Mouse (Mus musculus): ENCODE data around the gene Dab1. TPM values are rescaled to one million over a fixed set of nuclear protein-coding genes. Genes with fewer than 3 reads are reported as not detected.

Gene Dab1
- polyA plus RNA-seq, 1 experiment from 2014 or later, result 114 TPM

DNA sequence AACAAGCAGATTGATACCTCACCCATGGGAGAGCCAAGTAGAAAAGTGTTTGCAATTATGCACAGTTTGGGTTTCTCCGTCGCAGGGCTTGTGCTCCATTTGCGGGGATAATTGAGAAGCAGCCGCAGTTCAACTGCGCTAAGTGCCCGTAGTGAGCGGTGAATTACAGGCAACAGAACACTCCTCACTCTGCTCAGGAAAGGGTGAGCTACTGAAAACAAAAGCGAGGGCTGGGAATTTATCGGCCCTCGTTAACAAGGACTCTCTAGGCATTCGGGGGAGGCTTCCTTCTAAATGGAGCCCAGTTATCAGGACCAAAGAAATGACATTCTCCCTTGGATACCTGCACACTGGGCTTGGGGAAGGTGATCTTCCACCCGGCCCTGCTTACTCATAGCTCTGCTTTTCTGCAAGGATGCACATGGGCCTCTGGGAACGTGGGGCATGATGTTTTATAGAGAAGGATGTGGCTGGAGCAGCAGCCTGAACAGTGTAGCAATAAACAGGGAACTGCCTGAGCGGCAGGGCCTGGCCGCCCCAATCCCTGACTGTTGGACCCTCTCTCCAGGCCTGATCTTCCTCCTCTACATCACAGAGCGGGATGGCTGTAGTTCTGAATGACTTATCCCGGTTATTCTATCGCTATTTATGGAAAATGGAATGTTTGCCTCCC lies 1067.1 kb downstream of the Dab1 start:
- H3K4me1 ChIP-seq (replicated peaks), result peaks cover 45% of the 10 kb centered on the region
- peak overlapping the region; percentile 52 for H3K27ac ChIP-seq
- peaks cover 10% of the 10 kb centered on the region for H3K36me3 ChIP-seq
- WGBS, result 59% methylated on average over 18 of the region's 18 CpGs
- no peak overlapping the region for H3K9ac ChIP-seq (replicated peaks)
- no peak overlapping the region for H3K4me3 ChIP-seq (replicated peaks)
- no peaks in the 10 kb centered on the region for H3K9me3 ChIP-seq
- no peaks in the 10 kb centered on the region for H3K27me3 ChIP-seq
- no peak overlapping the region for H3K4me2 ChIP-seq (replicated peaks)
- ATAC-seq, result no peak; the same call in 1 of the 2 replicates

DNA sequence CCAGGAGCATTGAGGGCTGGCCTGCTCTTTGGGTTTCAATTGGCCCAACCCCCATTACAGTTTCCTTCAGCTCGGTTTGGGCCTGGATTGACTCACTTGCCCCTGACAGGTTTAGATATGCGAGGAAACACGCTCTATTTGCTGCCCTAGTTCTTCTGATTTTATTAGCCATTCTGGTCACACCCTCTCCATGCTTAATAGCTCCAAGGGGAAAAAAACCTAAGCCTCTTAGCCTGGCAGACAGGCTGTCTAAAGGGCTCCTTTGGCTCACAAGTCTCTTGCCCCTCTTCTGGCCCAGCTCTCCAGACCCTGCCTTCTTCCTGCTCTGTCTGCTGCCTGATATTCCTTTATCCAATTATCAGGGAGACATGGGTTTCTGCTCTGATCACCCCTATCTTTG lies 1069.9 kb downstream of the Dab1 start:
- H3K9ac ChIP-seq (replicated peaks), result no peak overlapping the region
- no peak overlapping the region for H3K4me2 ChIP-seq (replicated peaks)
- H3K27ac ChIP-seq, result peak overlapping the region; percentile 27
- H3K4me1 ChIP-seq (replicated peaks), result peaks cover 48% of the 10 kb centered on the region
- peak; percentile 78 for ATAC-seq
- H3K36me3 ChIP-seq, result peaks cover 4% of the 10 kb centered on the region; the same call in 1 of the 2 replicates
- H3K9me3 ChIP-seq, result no peaks in the 10 kb centered on the region
- H3K4me3 ChIP-seq (replicated peaks), result no peak overlapping the region
- WGBS, result 8% methylated on average over 3 of the region's 3 CpGs
- no peaks in the 10 kb centered on the region for H3K27me3 ChIP-seq

DNA sequence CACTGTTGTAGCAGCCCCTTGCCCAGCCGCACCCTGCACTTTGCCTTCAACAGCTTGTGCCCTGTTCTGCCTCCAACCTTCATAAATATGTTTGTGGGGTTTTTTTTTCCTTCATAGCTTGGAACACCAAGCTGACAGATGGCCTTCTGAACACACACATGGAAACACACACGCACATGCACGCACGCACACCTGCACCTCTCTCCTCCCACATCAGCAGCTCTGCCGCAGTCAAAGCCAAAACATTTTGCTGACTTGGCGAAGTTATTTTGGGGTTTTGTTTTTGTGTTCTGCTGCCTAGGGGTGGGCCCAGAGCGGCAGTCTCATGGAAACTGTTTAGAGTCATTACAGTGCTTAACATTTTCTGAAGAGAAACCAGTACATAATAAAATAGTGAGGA lies 1071.9 kb downstream of the Dab1 start:
- ATAC-seq, result no peak

GRCm38 (mm10) chr4:104694188-104694587 lies 1075.0 kb downstream of the Dab1 start:
- H3K9ac ChIP-seq (replicated peaks), result no peak overlapping the region
- H3K27me3 ChIP-seq, result no peaks in the 10 kb centered on the region
- H3K4me1 ChIP-seq (replicated peaks), result peaks cover 34% of the 10 kb centered on the region
- H3K27ac ChIP-seq, result peak overlapping the region; percentile 3; the same call in 1 of the 2 replicates
- H3K4me2 ChIP-seq (replicated peaks), result no peak overlapping the region
- no peaks in the 10 kb centered on the region for H3K9me3 ChIP-seq
- ATAC-seq, result peak; percentile 58
- peaks cover 4% of the 10 kb centered on the region; the same call in 1 of the 2 replicates for H3K36me3 ChIP-seq
- 67% methylated on average over 11 of the region's 11 CpGs for WGBS
- H3K4me3 ChIP-seq (replicated peaks), result no peak overlapping the region

More for the DNA sequence above, 1071.9 kb downstream of the Dab1 start:
- peaks cover 4% of the 10 kb centered on the region; the same call in 1 of the 2 replicates for H3K36me3 ChIP-seq
- 92% methylated on average over 7 of the region's 7 CpGs for WGBS
- peaks cover 46% of the 10 kb centered on the region for H3K4me1 ChIP-seq (replicated peaks)
- H3K9me3 ChIP-seq, result no peaks in the 10 kb centered on the region
- H3K4me2 ChIP-seq (replicated peaks), result no peak overlapping the region
- no peak overlapping the region for H3K27ac ChIP-seq
- no peaks in the 10 kb centered on the region for H3K27me3 ChIP-seq
- no peak overlapping the region for H3K4me3 ChIP-seq (replicated peaks)
- H3K9ac ChIP-seq (replicated peaks), result no peak overlapping the region

DNA sequence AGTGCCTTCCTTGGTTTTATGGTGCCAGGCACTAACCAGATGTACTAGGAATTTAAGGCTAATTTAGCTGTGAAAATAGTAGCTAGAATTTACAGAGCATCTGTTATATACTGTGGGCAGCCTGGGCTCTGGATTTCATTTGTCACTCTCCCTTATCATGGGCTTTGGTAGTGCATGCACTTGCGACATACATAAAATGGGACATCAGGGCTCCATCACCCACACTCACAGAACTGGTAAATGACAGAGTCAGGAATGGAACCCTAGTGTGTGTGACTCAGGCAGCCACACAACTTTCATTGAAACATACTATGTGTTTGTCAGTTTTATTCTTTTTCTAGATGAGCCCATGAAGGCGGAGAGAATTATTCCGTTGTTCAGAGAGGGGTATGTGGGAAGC lies 1077.4 kb downstream of the Dab1 start:
- Histone ChIP-seq H3K4me3 (replicated peaks) (no peak overlapping the region), H3K9me3 (no peaks in the 10 kb centered on the region), H3K4me1 (replicated peaks) (peaks cover 23% of the 10 kb centered on the region), H3K9ac (replicated peaks) (no peak overlapping the region), H3K27ac (0 out of 2 replicates have a peak overlapping the region, but pooled peaks have one; percentile 3), H3K27me3 (no peaks in the 10 kb centered on the region), H3K36me3 (no peaks in the 10 kb centered on the region), H3K4me2 (replicated peaks) (no peak overlapping the region)
- WGBS, result 95% methylated on average over 3 of the region's 3 CpGs
- no peak for ATAC-seq

DNA sequence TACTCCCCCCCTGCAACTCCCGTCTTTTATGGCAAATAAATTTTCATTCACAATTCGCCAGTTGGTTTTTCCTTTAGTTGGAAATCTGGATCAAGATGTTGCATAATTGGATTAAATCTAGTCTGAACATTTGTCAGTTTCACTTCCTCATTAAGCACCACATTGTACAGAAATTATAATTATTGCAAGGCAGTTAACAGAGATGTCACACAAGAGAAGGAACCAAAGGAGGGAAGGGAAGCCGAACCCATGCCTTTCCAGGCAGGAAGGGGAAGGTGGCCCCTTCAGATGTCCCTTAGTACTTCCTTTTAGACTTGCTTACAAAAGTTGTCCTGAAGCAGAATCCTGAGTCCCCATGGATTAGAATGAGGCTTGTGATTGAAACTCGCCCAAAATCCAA lies 1078.5 kb downstream of the Dab1 start:
- Histone ChIP-seq H3K27me3 (no peaks in the 10 kb centered on the region), H3K4me1 (replicated peaks) (peaks cover 23% of the 10 kb centered on the region), H3K9ac (replicated peaks) (no peak overlapping the region), H3K4me2 (replicated peaks) (no peak overlapping the region), H3K4me3 (replicated peaks) (no peak overlapping the region), H3K27ac (no peak overlapping the region; the same call in 1 of the 2 replicates), H3K9me3 (no peaks in the 10 kb centered on the region), H3K36me3 (no peaks in the 10 kb centered on the region)
- no peak for ATAC-seq
- 81% methylated on average over 4 of the region's 4 CpGs for WGBS

DNA sequence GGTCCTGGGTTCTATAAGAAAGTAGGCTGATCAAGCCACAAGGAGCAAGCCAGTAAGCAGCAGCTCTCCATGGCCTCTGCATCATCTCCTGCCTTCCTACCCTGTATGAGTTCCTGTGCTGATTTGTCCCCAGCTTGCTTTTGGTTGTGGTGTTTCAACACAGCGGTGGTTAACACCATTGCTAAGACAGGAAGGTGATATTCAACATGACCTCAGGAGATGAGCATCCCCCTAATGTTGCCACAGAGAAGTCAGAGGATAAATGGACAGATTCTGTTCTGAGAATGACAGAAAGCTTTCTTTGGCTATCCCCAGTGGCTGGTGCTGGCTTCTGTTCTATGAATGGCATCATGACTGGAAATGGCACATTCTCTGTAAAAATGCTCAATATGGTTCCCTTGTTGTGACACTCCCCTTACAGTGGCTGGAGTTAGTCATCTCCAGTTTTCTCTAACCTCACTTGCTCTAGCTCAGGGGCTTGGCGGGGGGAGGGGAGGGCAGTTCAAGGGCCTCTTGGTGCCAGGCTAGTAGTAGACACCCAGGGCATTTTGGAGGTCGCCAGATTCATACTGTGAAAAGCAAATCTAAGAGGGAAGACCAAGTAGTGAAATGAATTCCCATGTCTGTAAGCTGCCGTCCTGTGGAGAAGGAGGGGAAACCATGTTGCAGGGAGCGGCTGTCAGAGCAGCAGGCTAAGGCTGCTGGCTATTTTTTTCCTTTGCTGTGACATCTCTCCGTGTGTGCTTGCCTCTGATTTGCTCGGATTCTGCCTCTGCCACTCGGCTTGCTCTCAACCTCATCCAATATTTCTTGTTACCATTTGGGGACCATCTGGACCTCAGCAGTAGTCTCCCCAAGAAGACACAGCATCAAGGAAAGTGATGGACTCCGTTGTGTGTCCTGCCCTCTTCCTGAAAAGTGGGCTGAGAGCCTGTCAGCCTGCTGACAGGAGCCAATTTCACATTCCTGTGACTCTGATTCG lies 1086.8 kb downstream of the Dab1 start:
- Histone ChIP-seq H3K4me2 (replicated peaks) (no peak overlapping the region), H3K27me3 (peaks cover 6% of the 10 kb centered on the region; the same call in 1 of the 2 replicates), H3K9ac (replicated peaks) (no peak overlapping the region), H3K27ac (peak overlapping the region; percentile 3; the same call in 1 of the 2 replicates), H3K9me3 (no peaks in the 10 kb centered on the region), H3K4me1 (replicated peaks) (peaks cover 18% of the 10 kb centered on the region), H3K4me3 (replicated peaks) (no peak overlapping the region), H3K36me3 (no peaks in the 10 kb centered on the region)
- 49% methylated on average over 10 of the region's 10 CpGs for WGBS
- ATAC-seq, result peak; percentile 27; the same call in 1 of the 2 replicates

- no peak overlapping the region for H3K4me3 ChIP-seq (replicated peaks)
- H3K9ac ChIP-seq (replicated peaks), result no peak overlapping the region
- H3K36me3 ChIP-seq, result no peaks in the 10 kb centered on the region
- H3K27ac ChIP-seq, result no peak overlapping the region
- H3K27me3 ChIP-seq, result peaks cover 6% of the 10 kb centered on the region; the same call in 1 of the 2 replicates
- 85% methylated on average over 15 of the region's 15 CpGs for WGBS
- H3K9me3 ChIP-seq, result no peaks in the 10 kb centered on the region
- peaks cover 5% of the 10 kb centered on the region; the same call in 1 of the 2 replicates for H3K4me1 ChIP-seq (replicated peaks)
- ATAC-seq, result no peak
- no peak overlapping the region for H3K4me2 ChIP-seq (replicated peaks)
Observed at GRCm38 (mm10) chr4:104712338-104713083, 1093.4 kb downstream of the Dab1 start.

DNA sequence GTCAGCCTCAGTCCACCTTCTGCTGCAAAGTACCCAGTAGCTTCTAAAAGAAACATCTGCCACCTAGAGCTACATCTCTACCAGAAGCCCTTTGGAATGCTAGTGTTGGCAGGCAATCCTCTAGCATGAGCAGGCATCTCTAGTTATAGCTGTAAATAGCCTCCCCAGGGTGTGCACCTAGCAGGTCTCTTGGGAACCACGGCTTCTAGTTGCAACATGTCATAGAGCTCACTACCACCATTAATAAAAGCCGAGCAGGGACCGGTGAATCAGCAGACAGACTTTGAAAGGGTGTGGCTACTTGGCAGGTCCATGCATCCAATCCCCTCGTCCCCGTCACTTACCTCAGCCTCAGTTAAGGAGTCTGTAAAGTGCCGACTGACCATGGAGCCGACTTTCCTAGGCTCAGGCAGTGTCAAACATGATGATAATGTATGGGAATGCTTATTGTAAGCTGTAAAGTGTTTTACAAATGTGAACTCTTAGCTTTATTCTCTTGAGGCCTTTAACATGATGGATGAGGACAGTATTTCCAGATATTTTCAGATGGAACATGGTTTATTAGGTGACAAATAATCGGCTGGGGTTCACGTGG lies 1095.9 kb downstream of the Dab1 start:
- 94% methylated on average over 9 of the region's 9 CpGs for WGBS
- Histone ChIP-seq H3K9me3 (no peaks in the 10 kb centered on the region), H3K4me2 (replicated peaks) (no peak overlapping the region), H3K4me3 (replicated peaks) (no peak overlapping the region), H3K27ac (no peak overlapping the region), H3K36me3 (no peaks in the 10 kb centered on the region), H3K9ac (replicated peaks) (no peak overlapping the region), H3K27me3 (no peaks in the 10 kb centered on the region), H3K4me1 (replicated peaks) (peaks cover 24% of the 10 kb centered on the region)
- no peak for ATAC-seq

DNA sequence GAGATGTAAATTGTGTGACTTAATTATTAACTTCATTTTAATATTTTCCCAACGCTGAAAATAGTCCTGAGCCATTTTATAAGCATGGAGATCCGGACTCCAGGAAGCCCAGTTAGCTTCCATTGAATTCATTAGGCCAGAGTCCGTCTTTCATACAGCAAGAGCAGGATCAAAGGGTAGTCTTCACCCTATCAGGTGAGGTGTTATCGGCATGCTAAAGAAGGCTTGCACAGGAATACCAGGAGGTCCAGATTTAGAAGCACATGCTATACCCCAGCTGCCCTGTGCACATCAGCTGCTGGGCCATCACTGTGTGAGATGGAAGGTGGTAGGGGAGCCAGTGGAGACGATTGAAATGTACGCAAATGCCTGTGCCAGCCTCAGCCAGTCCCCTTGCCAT lies 1096.7 kb downstream of the Dab1 start:
- Histone ChIP-seq H3K36me3 (no peaks in the 10 kb centered on the region), H3K27ac (no peak overlapping the region), H3K9ac (replicated peaks) (no peak overlapping the region), H3K4me2 (replicated peaks) (no peak overlapping the region), H3K9me3 (no peaks in the 10 kb centered on the region), H3K4me3 (replicated peaks) (no peak overlapping the region), H3K27me3 (no peaks in the 10 kb centered on the region), H3K4me1 (replicated peaks) (peaks cover 28% of the 10 kb centered on the region)
- WGBS, result 78% methylated on average over 6 of the region's 6 CpGs
- no peak for ATAC-seq

GRCm38 (mm10) chr4:104716506-104716905 lies 1097.3 kb downstream of the Dab1 start:
- Histone ChIP-seq H3K9ac (replicated peaks) (no peak overlapping the region), H3K4me1 (replicated peaks) (peaks cover 28% of the 10 kb centered on the region), H3K4me3 (replicated peaks) (no peak overlapping the region), H3K27me3 (no peaks in the 10 kb centered on the region), H3K27ac (no peak overlapping the region), H3K9me3 (no peaks in the 10 kb centered on the region), H3K4me2 (replicated peaks) (no peak overlapping the region), H3K36me3 (no peaks in the 10 kb centered on the region)
- WGBS, result 68% methylated on average over 1 of the region's 1 CpGs
- no peak for ATAC-seq
